Mouse (Mus musculus): Measurements from ENCODE around the gene Pram1.
"Not testable (repeated sequence)": the region's sequence is repeated elsewhere in the genome, so short reads cannot be mapped to it uniquely, and the experiment has no call there.

The Pram1 gene

DNA sequence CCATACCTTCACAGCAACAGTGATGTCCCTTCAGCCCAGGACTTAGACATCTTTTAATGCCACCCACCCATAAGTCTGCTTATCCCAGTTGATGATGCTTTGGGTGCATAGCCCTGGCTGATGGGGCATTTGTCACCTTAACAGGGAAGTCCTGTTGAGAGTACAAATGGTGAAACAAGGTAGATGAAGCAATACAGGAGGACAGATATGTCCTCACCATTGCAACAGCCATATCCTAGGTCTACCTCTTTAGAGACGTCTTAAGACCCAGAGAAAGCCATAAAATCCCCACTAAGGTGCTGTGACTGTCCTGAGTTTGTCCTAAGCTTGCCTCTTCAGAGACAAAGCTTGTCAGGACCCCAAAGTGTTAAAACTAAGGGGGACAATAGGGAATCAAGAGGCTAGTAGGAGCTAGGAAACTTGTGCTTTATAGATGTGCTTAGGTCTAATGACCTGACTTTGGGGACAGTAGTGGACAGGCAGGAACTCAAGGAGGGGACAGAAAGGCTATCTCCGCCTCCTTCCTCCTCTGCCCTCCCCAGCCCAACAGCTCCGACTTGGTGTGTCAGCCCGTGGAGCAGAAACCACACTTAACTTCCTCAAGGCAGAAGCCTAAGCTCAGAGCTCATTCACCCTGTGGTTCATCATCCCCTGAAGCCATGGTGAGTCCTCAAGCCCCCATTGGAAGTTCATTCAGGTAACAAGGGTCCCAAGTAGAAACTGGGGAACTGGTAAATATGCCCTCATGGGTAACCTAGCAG lies at the start of gene Pram1:
TSS of gene Pram1 (plus strand) at position 541 of the 761 bp plus-strand sequence.
- no peak for DNase-seq

DNA sequence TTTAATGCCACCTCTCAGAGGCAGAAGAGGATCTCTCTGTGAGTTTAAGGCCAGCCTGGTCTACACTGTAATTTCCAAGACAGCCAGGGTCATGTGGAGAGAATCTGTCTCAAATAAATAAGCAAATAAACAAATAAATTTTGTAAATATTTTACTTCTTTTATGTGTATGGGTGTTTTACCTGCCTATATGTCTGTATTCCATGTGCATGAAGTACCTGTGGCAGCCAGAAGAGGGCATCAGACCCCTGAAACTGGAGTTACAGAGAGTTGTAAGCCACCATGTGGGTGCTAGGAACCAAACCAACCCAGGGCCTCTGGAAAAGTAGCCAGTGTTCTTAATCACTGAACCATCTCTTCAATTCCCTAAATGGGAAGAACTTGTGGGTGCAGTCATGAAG lies 40.6 kb upstream of the Pram1 start:
- DNase-seq: no peak

DNA sequence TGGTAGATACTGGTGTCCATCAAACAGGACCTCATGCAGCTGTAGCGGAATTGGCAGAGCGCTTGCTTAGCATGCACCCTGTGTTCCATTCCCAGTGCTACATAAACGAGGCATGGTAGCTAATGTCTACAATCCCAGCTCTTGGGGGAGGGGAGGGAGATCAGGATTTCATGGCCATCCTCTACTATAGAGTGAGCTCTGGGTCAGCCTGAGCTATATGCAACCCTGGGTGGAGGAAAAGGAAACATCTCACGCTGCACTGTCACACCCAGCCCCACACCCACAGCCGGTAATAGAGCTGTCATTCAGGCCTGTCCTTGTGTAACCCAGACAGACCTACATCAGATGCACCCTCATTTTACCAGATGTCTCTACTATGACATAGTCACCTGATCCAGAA lies 39.4 kb upstream of the Pram1 start:
- no peak for DNase-seq

DNA sequence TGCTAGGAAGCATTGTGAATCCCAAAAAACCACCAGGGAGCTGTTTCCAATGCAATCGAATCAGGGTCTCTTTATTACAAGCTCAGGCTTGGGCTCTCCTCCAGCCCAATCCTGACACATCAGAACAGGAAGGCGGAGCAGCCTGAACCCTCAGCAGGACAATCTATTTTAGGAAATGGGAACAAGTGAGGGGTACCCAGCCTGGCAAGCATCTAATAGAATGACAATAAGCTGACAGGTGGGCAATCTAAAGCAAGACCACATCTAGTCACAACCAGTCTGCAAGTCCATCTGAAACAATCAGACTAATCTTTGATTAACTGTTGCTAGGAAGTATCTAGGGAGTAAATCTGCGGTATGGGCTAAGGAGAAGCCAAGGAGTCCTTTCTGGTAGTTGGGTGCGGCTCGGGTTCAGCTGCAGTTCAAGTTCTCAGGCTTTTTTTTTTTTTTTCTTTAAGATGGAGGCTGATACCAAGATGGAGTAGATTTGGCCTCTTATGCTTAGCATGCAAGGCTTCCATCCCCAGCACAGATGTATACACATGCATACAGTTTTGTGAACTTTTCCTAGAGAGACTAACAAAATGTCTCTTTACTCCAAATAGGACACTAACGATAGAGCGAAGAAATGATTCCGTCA lies 37.9 kb upstream of the Pram1 start:
- DNase-seq: no peak

DNA sequence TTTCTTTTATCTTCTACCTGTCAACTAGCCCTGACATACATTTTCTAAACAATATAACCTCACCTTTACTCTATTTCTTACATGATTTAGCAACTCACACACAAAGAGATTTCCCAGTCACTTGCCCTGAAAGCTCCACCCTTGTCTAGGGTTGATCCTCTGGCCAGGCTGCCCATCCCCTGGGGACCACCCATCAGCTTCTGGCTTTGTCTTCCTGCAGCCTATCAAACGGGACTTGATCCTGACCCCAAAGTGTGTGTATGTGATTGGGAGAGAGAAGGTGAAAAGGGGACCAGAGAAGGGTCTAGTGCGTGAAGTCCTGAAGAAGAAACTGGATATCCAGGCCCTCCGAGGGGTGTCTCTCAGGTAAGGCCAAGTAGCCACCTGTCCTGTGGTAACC lies 37.0 kb upstream of the Pram1 start:
- DNase-seq: no peak

DNA sequence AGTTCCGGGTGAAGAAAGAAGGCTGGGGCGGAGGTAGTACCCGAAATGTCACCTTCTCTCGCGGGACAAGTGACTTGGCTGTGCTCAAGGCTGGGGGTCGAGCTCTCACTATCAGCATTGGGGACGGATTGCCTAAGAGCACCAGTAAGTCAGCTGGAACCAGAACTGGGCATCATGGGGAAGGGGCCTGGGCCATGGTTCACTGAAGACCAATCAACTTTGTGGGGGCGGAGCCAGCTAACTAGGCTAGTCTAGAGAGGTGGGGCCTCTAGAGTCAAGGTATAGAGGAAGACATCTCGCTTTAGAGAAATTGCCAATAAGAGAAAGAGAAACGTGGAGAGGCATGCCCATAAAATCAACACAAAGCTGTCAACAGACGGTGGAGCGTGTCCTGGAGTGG lies 35.9 kb upstream of the Pram1 start:
- DNase-seq: no peak

DNA sequence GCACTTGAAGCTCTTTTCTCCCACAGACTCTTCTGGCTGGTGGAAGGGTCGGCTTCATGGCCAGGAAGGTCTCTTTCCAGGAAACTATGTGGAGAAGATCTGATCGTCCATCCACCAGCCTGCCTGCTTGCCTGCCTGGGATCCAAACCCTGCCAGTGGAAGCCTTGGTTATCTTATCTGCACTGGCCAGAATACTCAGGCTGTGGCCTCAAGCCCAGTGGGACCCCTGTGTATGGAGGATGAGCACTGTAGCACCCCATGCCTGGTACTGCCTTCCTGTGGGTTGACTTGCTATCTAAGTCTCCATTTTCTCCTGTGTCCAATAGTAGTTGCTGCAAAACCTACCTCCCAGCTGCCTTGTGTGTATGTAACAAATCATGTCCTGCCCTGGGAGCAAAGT lies 30.6 kb upstream of the Pram1 start:
- DNase-seq: no peak

DNA sequence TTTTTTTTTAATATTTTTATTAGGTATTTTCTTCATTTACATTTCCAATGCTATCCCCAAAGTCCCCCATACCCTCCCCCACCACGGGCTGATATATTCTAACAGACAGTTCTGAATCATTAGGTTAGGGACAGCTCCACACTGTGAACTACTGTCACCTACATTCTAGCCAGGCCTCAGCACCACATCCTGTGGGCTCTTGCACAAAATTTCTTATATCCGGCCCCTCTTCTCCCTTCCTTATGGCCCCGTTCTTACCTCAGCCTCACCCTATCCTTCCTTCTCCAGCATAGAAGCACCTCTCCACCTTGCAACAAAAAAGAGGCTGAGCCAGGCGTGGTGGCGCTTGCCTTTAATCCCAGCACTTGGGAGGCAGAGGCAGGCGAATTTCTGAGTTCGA lies 27.3 kb upstream of the Pram1 start:
- DNase-seq: no peak

DNA sequence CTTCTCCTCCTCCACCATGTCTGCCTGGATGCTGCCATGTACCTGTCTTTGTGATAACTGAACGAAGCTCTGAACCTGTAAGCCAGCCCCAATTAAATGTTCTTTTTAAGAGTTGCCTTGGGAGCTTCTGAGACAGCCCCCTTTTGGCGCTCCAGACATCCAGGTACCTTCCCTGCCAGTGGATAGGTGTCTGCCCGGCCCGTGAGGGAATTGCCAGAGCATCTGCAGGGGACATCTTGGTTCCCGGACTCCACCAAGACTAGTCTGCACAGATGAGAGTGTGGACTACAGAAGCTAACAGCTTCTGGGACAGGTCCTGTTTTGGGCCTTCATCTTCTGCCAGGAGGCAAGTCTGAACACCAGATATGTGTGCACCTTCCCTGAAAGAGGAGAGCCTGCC lies 24.1 kb upstream of the Pram1 start:
- not testable (repeated sequence) for DNase-seq

DNA sequence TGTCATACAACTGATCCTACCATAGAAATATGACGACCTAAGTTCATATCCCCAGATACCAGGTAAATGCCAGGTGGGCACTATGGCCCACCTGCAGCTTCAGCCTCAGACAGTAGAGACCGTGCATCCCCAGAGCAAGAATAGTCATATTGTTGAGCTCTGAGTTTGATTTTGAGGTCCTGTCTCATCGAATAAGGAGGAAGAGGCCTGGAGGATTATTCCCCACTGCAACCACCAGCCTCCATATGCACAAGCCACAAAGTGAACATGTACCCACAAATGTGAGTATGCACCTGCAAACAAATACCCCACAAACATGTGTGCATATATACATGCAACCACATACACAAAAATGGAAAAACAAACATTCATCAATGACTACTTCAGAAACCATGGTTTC lies 10.6 kb upstream of the Pram1 start:
- DNase-seq: no peak

DNA sequence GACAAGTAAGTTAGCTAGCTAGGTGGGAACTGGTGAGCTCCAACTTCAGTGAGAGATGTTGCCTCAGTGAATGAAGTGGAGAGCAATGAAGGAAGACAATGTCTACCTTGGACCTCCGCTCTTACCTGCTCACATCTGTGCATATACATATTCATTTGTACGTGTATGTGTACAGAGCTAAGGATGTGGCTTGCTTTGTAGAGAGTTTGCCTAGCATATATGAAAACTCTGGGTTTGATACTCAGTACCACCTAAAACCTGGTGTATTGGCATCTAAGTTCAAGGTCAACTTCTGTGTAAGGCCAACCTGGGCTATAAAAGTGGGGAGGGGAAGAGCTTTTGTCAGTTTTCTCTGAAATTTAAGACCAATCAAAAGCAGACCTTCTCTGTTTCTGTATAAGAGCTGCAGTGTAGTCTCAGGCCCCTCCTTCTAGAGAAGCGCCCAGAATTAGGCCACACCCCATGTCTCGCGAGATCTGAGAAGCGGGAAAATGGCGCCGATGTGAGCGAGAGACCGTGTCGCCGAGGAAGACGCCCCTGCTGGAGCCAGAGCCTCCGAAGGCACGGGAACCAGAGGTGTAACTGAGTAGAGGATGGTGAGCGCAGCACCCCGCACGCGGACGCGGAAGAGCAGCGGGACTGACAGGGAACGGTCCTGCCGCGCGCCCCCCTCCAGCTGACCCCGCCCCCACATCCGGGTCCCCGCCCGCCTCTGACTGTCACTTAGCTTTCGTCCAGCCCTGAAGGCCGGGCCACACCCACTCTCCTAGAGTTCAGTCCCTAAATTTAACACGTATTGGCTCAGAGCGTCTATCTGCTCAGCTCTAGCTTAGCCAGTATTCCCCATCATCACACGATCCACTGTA lies 9.0 kb upstream of the Pram1 start, which contains the start of gene Zfp414:
TSS of gene Zfp414 (plus strand) at position 470 of the 866 bp plus-strand sequence.
- DNase-seq: peak; percentile 97

DNA sequence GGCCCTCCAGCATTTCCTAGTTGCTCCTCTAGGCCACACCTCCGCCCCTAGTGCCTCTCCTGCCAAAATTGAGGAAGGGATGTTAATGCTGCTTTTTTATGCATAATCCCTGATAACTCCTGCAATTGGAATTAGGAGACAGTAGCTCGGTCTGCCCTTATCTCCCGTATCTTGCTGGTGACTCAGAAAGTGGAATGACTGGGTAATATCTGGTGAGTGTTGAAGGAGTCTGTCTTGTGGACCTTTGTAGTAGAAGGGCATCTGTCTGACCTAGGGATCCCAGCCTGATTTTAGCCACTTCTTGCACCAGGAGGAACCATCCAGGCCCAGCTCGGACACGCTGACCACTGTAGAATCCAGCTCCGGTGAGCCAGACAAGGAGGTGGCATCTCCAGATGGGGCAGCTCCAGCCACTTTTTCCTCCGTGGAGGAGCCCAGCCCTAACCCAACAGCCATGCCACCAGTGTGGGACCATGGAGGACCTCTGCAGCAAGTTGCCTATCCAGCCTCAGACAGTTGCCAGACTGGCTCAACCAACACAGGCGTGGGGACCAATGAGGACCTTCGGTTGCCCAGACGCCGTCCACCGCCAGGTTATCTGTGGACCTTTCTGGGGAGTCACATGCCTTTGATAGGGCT lies 8.2 kb upstream of the Pram1 start:
- DNase-seq: no peak

DNA sequence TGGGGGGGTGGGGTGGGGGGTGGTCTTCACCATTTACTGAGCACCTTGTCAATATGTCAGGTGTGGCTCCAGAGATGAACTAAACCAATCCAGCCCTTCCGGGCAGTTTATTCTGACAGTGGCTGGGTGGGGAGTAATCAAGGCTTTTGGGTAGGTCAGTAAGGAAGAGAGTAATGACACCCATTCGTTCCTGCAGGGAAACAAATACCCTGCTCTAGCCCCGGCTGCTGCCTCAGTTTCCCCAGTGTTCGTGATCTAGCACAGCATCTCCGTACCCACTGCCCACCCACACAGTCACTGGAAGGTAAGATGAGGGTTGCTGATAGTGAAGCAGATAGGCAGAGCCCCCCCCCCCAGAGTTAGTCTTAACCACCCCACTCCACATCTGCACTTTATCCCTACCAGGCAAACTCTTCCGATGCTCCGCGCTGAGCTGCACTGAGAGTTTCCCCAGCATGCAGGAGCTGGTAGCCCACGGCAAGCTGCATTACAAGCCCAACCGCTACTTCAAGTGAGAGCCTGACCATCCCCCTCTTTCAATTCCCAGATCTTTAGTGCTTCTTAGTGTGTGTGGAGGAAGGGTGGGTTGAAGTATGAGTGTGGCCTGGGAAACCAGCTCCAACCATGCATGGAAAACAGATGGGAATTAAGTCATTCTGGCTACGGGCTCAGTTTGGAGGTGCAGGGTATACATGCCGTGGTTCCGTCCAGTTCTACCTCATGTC lies 7.5 kb upstream of the Pram1 start:
- DNase-seq: peak; percentile 15

DNA sequence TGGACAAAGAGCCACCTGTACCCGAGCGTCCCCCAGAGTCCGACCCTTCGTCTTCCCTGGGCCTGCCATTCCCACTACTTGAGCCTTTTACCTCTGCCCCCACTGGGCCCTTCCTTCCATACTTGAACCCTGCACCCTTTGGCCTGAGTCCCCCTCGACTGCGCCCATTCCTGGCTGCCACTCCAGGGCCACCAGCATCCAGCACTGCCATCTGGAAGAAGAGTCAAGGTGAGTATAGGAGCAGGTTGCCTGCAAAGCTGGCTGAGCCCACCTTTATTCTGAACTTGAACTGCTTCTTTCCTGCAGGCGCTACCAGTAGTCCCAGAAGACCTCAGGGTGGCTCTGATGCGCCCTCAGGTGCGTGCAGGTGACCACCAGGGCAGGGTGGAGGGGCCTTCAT lies 6.6 kb upstream of the Pram1 start:
- DNase-seq: no peak

DNA sequence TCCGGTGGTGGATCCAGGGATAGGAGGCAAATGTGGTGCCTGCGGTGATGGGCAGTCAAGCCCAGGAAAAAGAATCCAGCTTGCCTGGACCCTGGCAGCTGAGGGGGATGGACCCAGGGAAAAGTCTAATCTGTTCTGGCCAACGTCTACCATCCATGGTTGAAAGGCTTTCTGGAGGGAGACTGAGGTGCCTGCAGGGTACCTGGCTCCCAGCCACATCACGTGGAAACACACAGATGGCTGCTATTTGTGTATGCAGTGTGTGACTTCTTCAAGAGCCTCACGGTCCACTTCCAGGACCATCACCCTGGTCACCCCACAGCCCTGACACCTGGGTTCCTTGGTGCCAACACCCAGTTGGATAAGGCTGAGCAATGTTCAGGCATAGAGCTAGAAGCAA lies 6.1 kb upstream of the Pram1 start:
- DNase-seq: no peak

DNA sequence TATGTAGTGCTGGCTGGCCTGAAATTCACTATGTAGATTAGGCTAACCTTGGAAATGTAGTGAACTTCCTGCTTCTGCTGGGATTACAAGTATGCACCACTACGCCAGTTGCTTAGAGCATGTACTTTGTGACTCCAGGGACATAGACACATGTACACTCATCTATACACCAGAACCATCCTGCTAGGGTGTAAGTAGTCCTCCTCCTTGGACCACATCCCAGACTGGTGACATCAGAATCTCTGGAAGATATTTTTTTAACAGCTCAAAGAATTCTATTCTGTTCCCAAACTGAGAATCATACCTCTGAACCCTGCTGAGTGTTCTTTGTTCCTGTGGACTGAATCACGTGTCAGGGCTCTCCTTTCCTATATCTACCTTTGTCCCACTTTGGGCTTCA lies 818 bp upstream of the Pram1 start:
- DNase-seq: no peak

DNA sequence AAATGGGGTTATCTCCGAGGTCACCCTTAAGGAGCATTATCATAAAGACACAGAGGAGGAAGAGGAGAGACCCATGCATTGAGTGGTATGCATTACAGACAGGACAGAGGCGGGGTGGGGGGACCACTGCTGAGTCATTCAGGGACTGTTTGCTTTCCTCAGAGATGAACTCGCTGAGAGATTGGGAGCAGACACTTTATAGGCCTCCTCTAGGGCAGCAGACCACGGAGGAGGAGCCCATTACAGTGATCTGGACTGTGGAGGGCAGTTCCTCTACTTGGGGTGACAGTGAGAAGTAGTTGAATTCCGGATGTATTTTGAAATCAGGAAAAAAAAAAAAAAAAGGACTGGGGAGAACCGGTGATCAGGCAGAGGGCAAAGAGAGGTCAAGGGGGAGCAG lies 1.9 kb downstream of the Pram1 start:
- DNase-seq: no peak

DNA sequence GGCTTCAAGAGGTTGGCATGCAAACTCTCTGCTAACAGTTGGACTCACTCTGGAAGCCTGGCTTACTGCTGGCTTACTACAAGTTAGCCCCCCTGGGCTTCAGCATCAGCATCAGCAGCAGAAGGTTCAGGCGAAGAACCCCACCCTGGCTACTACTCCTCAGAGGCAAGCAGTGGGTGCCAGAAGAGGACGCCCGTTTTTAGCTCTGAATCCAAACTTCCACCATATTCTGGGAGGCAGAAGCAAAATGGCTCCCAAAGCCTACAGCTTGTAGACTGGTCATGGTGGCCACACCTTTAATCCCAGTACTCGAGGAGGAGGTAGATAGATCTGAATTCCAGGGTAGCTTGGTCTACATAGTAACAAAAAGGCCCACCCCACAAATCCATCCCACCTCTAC lies 6.2 kb downstream of the Pram1 start:
- DNase-seq: no peak

DNA sequence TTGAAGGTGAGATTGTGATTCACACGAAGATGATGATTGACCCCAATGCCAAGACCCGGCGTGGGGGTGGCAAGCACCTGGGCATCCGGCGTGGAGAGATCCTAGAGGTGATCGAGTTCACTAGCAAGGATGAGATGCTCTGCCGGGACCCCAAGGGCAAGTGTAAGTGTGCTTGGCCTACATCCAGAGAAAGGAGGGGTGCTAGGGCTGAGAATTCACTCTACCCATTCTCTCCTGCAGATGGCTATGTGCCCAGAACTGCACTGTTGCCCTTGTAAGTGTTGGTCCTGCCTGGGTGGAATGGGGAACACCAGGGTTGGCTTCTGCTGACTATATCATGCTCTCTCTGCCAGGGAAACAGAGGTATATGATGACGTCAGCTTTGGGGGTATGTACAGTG lies 7.2 kb downstream of the Pram1 start:
- no peak for DNase-seq

DNA sequence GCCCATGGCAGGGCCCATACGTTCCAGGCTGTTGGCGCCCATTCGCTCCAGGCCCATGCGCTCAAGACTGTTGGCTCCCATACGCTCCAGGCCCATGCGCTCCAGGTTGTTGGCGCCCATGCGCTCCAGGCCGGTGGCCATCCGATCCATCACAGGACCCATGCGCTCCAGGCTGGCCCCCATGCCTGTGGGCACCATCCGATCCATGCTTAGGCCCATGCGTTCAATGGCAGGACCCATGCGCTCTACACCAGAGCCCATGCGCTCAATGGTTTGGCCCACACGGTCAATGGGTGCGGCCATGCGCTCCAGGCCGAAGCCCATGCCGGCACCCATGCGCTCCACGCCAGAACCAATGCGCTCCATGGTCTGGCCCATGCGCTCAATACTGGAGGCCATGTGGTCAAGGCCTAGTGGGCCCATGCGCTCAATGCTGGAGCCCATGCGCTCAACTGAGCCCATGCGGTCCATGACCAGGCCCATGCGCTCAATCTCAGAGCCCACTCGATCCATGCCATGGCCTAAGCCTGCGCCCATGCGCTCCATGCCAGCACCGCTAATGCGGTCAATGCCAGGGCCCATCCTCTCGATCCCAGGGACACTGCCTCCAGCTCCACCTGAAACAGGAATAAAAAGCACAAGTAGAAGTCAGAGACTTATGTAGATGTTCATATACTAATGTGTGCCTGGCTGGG lies 12.1 kb downstream of the Pram1 start:
- no peak for DNase-seq

DNA sequence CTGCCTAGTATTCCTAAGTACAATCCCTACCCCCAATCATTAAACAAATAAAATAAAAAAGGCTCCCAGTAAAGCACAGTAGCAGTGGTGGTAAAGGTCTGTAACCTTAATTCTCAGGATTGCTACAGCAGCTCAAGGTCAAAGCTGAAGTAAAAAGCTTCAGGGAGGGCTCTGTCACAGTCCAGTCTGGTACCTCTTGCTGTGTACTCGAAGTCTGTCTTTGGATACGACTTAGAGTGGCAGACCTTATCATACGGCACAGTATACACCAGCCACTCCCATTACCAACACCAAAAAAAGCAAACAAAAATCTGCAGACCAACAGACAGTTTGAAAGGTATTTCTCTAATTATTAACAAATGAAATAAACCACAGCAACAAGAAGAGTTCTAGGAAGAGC lies 29.0 kb downstream of the Pram1 start:
- DNase-seq: no peak

DNA sequence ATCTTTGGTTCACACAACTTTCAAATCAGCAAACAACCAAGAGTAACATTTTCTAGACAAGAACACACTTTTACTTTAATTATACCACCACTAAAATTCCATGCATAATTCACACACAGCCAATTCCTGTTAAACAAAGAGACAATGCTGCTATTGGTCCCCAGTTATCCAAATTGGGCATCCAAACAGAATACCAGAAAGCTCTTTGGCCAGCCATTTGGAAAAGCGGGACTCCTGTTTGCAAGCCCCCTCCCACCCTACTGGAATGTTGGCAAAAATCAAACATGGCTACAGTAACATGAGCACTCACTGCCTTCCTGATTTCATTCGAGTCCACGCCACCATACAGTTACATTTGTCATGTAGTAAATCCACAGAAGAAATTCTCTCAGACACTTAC lies 31.8 kb downstream of the Pram1 start:
- no peak for DNase-seq
